Mouse (Mus musculus) kidney, embryonic 16.5 days (tissue): Measurements from ENCODE around the gene Vac14. TPM values are rescaled to one million over a fixed set of nuclear protein-coding genes. Genes with fewer than 3 reads are reported as not detected.

Experiments
- ATAC-seq: fragments of 200-750 bp; cut with Nextera tagmentation; 2 replicates; pipeline ENCODE4 v1.8.0; 2017; ENCODE audit warnings: moderate TSS enrichment; ENCODE audit not compliant: low FRiP score, low TSS enrichment
- H3K27ac ChIP-seq: fragments of 300-500 bp; sonication (generic); 2 replicates; pipeline ENCODE4 v1.5.1; 2014; ENCODE audit warnings: low read length
- H3K27me3 ChIP-seq: fragments of 300-500 bp; sonication (generic); 2 replicates; pipeline ENCODE4 v1.6.1; 2014; ENCODE audit warnings: low read length, control low read depth, mixed read lengths; ENCODE audit not compliant: insufficient read depth
- H3K36me3 ChIP-seq: fragments of 300-500 bp; sonication (generic); 2 replicates; pipeline ENCODE4 v1.6.1; 2014; ENCODE audit warnings: low read length, control low read depth, mixed read lengths; ENCODE audit not compliant: insufficient read depth
- H3K4me1 ChIP-seq: fragments of 300-500 bp; sonication (generic); 2 replicates; pipeline ENCODE4 v1.6.1; 2014; ENCODE audit warnings: low read length, control low read depth, mixed read lengths; ENCODE audit not compliant: insufficient read depth
- H3K4me2 ChIP-seq: fragments of 300-500 bp; sonication (generic); replicated peaks from 2 replicates; pipeline ENCODE4 v1.6.1; 2014; ENCODE audit warnings: low read depth, low read length
- H3K4me3 ChIP-seq: fragments of 300-500 bp; sonication (generic); 2 replicates; pipeline ENCODE4 v1.5.1; 2014; ENCODE audit warnings: mild to moderate bottlenecking, low read length
- H3K9ac ChIP-seq: fragments of 300-500 bp; sonication (generic); replicated peaks from 2 replicates; pipeline ENCODE4 v1.6.1; 2014; ENCODE audit warnings: low read length
- H3K9me3 ChIP-seq: fragments of 300-500 bp; sonication (generic); 2 replicates; pipeline ENCODE4 v1.6.1; 2016; ENCODE audit warnings: low read length, control low read depth
- WGBS: fragments of 180-500 bp; shearing (Covaris S2); extraction: QIAGEN DNeasy Blood & Tissue Kit; methylation state at CpG from one replicate; pipeline ENCODE4 v1.1.7; 2014; 5-methylcytosine and 5-hydroxymethylcytosine counted together
- polyA plus RNA-seq: library from polyadenylated mRNA; unstranded; fragments of >200 nt; fragmentation: Nextera tagmentation; extraction: Ambion mirVana; gene quantifications from 2 replicates; pipeline ENCODE4 v1.2.1, GENCODE M21; 2015

Vac14 gene
- polyA plus RNA-seq, 1 experiment from 2014 or later: 21.7 TPM

DNA sequence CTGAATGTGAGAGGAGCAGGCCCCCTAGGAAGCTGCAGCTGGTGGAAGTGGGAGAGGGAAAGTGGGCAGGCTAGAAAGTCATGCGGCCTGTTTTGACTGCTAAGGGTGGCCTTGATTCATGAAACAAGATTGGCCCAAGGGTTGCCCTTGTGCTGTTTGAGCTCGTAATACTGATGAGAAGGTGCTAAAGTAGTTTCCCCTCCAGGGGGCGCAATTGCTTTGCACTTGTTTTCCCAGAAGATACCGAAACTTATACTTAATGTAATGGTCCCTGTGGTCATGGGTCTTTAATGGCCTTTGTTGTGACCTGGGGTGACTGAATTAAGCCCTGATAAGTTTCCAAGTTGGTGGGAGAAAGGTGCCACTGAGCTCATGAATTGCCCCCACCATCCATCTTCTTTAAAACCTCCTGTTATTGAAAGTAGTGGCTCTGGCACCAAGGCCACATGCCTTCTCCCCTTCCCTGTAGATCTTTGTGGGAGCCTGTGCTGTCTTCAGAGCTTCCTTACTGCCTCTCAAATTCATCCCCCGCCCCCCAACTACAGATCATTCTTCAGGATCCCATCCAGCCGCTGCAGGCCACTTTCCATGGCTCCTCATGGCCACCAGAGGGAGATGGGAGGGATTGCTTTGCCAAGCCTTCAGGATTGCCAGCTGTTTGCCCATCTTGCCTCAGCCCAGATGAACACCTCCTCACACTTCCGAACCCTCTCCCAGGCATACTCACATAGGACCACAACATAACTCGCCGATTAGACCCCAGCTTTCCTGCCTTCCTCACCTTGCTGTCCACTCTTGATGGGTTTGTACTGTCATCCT is 11.1 kb downstream of the Vac14 start:
- no peak for ATAC-seq
- H3K4me3 ChIP-seq: no peak overlapping the region
- H3K9me3 ChIP-seq: no peaks in the 10 kb centered on the region
- H3K27me3 ChIP-seq: no peaks in the 10 kb centered on the region
- no peak overlapping the region for H3K4me2 ChIP-seq
- H3K4me1 ChIP-seq: no peaks in the 10 kb centered on the region
- H3K9ac ChIP-seq: no peak overlapping the region
- peaks cover 21% of the 10 kb centered on the region for H3K36me3 ChIP-seq
- 0 out of 2 replicates have a peak overlapping the region, but pooled peaks have one; percentile 20 for H3K27ac ChIP-seq
- WGBS: 62% methylated on average over 9 of the region's 9 CpGs

DNA sequence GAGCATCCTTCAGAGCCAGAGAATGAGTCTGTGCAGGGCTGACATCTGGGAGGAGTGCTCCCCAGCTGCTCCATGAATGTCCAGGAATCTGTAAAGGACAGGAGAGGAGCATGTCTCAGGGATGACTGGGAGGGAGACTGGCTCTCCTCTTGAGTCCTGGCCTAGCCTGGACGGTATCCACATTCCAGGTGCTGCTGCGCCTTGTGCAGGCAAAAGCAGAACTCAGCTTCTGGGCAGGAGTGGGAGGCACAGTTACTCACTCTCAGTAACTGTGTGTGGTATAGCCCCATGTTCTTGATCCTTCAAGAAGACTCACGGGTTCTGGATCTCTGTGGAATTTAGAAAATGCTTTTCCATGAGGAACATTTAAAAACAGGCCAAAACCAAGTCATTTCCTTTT is 11.7 kb downstream of the Vac14 start:
- WGBS: 87% methylated on average over 3 of the region's 3 CpGs

DNA sequence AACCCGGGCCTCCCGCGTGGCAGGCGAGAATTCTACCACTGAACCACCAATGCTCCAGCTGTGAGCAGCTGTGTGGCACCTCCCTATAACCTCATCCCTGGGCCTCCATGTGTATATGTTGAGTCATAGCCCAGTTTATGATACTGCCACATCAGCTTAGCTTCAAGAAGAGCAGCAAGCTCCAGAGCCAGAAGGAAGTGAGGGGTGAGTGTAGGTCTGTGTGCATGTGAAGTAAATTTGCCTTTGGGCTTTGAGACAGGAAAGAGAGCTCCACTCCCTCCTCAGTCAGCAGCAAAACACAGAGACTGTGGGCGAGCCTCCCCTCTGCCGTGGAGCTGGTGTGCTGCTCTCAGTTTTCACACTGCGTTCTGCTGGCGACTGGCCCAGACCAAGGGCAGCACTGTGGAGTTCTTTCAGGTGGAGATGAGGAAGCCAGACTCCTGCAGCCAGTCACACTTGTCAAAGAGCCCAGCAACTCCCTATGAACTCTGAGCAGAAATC is 12.2 kb downstream of the Vac14 start:
- Histone ChIP-seq H3K4me1 (no peaks in the 10 kb centered on the region), H3K27ac (0 out of 2 replicates have a peak overlapping the region, but pooled peaks have one; percentile 57), H3K36me3 (peaks cover 33% of the 10 kb centered on the region), H3K4me2 (no peak overlapping the region), H3K9me3 (no peaks in the 10 kb centered on the region), H3K27me3 (no peaks in the 10 kb centered on the region), H3K9ac (no peak overlapping the region), H3K4me3 (no peak overlapping the region)
- 70% methylated on average over 8 of the region's 8 CpGs for WGBS
- ATAC-seq: peak; percentile 64; the same call in 1 of the 2 replicates

More for the DNA sequence above, 11.7 kb downstream of the Vac14 start:
- Histone ChIP-seq H3K4me1 (no peaks in the 10 kb centered on the region), H3K4me3 (no peak overlapping the region), H3K27ac (0 out of 2 replicates have a peak overlapping the region, but pooled peaks have one; percentile 20), H3K9ac (no peak overlapping the region), H3K27me3 (no peaks in the 10 kb centered on the region), H3K9me3 (no peaks in the 10 kb centered on the region), H3K4me2 (no peak overlapping the region), H3K36me3 (peaks cover 27% of the 10 kb centered on the region)
- no peak for ATAC-seq

- peaks cover 33% of the 10 kb centered on the region for H3K36me3 ChIP-seq
- H3K27me3 ChIP-seq: no peaks in the 10 kb centered on the region
- H3K27ac ChIP-seq: no peak overlapping the region
- no peaks in the 10 kb centered on the region for H3K9me3 ChIP-seq
- no peak overlapping the region for H3K4me3 ChIP-seq
- H3K4me2 ChIP-seq: no peak overlapping the region
- no peak for ATAC-seq
- no peaks in the 10 kb centered on the region for H3K4me1 ChIP-seq
- H3K9ac ChIP-seq: no peak overlapping the region
- WGBS: 94% methylated on average over 7 of the region's 7 CpGs
These were observed 12.8 kb downstream of the Vac14 start for GRCm38 (mm10) chr8:110631201-110631600.

DNA sequence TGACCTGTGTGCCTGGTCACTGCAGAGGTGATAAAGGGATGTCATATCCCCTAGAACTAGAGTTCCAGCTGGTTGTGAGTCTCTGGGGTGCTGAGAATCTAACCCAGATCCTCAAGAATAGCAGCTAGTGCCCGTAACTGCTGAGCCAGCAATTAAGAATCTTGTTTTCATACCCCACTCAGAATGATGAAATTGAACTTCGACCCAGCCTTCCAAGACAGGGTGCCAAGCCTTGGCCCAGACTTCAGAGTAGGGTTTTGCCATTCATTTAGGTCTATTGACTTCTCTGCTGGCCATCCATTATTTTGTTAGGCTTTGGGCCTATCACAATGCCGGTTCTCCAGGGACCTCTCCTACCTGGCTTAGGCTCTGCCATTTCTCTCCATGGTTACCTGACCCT is 15.4 kb downstream of the Vac14 start:
- Histone ChIP-seq H3K27ac (no peak overlapping the region), H3K27me3 (no peaks in the 10 kb centered on the region), H3K9me3 (no peaks in the 10 kb centered on the region), H3K4me2 (no peak overlapping the region), H3K9ac (no peak overlapping the region), H3K4me3 (no peak overlapping the region), H3K4me1 (no peaks in the 10 kb centered on the region), H3K36me3 (peaks cover 52% of the 10 kb centered on the region)
- WGBS: 94% methylated on average over 3 of the region's 3 CpGs
- ATAC-seq: no peak

DNA sequence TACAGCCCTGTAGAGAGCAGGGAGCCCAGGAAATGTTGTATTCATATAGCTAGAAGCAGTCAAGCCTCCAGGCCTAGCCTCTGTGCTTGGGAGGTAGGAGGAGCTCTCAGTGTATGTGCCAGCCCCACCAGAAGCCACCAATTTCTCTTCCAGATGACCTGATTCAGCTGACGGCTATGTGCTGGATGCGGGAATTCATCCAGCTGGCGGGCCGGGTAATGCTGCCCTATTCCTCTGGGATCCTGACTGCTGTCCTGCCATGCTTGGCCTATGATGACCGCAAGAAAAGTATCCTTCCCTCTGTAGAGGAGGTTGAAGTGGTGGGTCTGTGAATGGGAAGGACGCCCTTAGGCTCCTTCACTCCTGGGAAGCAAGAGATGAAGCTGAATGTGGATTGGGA is 17.8 kb downstream of the Vac14 start:
- no peaks in the 10 kb centered on the region for H3K27me3 ChIP-seq
- H3K4me1 ChIP-seq: no peaks in the 10 kb centered on the region
- no peak for ATAC-seq
- no peaks in the 10 kb centered on the region for H3K9me3 ChIP-seq
- H3K4me3 ChIP-seq: no peak overlapping the region
- no peak overlapping the region for H3K27ac ChIP-seq
- H3K36me3 ChIP-seq: peaks cover 54% of the 10 kb centered on the region
- H3K9ac ChIP-seq: no peak overlapping the region
- WGBS: 93% methylated on average over 6 of the region's 6 CpGs
- no peak overlapping the region for H3K4me2 ChIP-seq

DNA sequence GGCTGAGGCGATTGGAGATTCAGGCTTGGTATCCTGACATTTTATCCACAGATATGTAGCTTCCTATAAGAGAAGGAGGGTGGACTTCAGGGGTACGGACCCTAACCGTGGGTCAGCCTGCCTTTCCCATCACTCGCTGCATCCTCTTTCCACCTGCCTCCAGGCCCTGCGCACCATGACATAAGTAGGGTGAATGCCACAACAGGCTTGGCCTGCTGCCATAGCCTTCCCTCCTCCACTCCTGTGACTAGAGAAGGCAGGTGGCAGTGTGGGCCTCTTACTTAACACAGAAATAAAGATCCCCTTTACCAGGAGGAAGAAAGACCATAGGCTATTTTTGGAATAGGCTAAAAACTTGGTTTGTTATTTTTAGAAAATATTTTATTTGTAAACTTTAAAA is 23.9 kb downstream of the Vac14 start:
- Histone ChIP-seq H3K9ac (no peak overlapping the region), H3K36me3 (peaks cover 22% of the 10 kb centered on the region), H3K4me3 (no peak overlapping the region), H3K4me1 (no peaks in the 10 kb centered on the region), H3K27ac (no peak overlapping the region), H3K27me3 (no peaks in the 10 kb centered on the region), H3K4me2 (no peak overlapping the region), H3K9me3 (no peaks in the 10 kb centered on the region)
- no peak for ATAC-seq
- 95% methylated on average over 5 of the region's 5 CpGs for whole genome bisulfite sequencing

- WGBS: 60% methylated on average over 4 of the region's 4 CpGs
- Histone ChIP-seq H3K27ac (no peak overlapping the region), H3K4me3 (no peak overlapping the region), H3K9ac (no peak overlapping the region), H3K9me3 (no peaks in the 10 kb centered on the region), H3K36me3 (peaks cover 13% of the 10 kb centered on the region; the same call in 1 of the 2 replicates), H3K4me2 (no peak overlapping the region), H3K27me3 (no peaks in the 10 kb centered on the region), H3K4me1 (no peaks in the 10 kb centered on the region)
- ATAC-seq: no peak
These were observed 24.8 kb downstream of the Vac14 start for GRCm38 (mm10) chr8:110643177-110643576.

DNA sequence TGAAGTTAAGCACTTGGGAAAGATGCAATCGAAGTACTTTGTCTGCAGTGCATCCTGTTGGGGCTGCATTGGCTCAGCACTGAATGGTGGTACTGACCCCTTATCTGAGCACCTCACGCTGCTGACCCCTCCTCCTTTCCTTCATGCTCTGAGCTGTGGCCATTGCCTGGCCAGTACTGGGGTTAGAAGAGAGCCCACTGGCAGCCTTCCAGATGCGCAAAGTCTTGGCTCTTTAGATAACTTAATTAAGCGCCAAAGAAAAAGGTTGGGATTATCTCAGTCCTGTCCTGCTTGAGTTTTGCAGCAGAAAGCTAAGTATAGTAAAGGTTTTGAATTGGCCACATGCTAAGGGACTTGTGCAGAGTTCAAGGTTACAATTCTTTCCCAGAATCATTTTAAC is 26.0 kb downstream of the Vac14 start:
- no peak overlapping the region for H3K4me3 ChIP-seq
- no peak for ATAC-seq
- H3K9me3 ChIP-seq: no peaks in the 10 kb centered on the region
- no peak overlapping the region for H3K4me2 ChIP-seq
- no peak overlapping the region for H3K9ac ChIP-seq
- peaks cover 10% of the 10 kb centered on the region for H3K36me3 ChIP-seq
- H3K27ac ChIP-seq: no peak overlapping the region
- no peaks in the 10 kb centered on the region for H3K27me3 ChIP-seq
- WGBS: 88% methylated on average over 4 of the region's 4 CpGs
- no peaks in the 10 kb centered on the region for H3K4me1 ChIP-seq

DNA sequence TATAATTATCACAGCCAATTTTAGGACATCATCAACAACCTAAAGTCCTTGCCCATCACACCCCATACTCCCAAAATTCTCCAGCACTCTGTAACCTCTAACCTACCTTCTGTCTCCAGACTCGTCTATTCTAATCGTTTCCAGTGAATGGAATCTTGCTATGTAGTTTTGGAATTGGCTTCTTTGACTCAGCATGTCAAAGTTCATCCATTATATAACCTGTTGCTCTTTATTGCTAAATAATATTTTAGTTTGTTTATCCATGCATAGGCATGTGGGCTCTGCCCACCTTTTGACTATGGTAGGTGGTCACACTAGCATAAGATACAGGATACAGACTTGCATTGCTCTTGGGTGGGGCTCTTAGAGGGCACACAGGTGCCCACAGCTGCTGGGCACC is 26.5 kb downstream of the Vac14 start:
- Histone ChIP-seq H3K9ac (no peak overlapping the region), H3K4me1 (no peaks in the 10 kb centered on the region), H3K27ac (no peak overlapping the region), H3K9me3 (no peaks in the 10 kb centered on the region), H3K4me3 (no peak overlapping the region), H3K36me3 (peaks cover 15% of the 10 kb centered on the region), H3K4me2 (no peak overlapping the region), H3K27me3 (no peaks in the 10 kb centered on the region)
- 94% methylated on average over 2 of the region's 2 CpGs for WGBS
- ATAC-seq: no peak
